Mouse (Mus musculus) hindbrain, embryonic 11.5 days (tissue): Measurements from ENCODE around the gene Gsg1l. TPM values are rescaled to one million over a fixed set of nuclear protein-coding genes. Genes with fewer than 3 reads are reported as not detected.

Experiments
- ATAC-seq: fragments of 200-750 bp; cut with Nextera tagmentation; 2 replicates; pipeline ENCODE4 v1.8.0; 2017; ENCODE audit warnings: mild to moderate bottlenecking, moderate TSS enrichment, moderate library complexity; ENCODE audit not compliant: low FRiP score
- DNase-seq: peaks from one replicate; pipeline ENCODE4 v3.0.0-alpha.2; 2015; ENCODE audit warnings: low spot score
- H3K27ac ChIP-seq: fragments of 300-500 bp; sonication (generic); 2 replicates; pipeline ENCODE4 v1.5.1; 2014; ENCODE audit warnings: mild to moderate bottlenecking, low read depth, low read length
- H3K27me3 ChIP-seq: fragments of 300-500 bp; sonication (generic); 2 replicates; pipeline ENCODE4 v1.6.1; 2014; ENCODE audit warnings: mild to moderate bottlenecking, low read length, moderate library complexity, mixed read lengths; ENCODE audit not compliant: control insufficient read depth, insufficient read depth
- H3K36me3 ChIP-seq: fragments of 300-500 bp; sonication (generic); 2 replicates; pipeline ENCODE4 v1.6.1; 2014; ENCODE audit warnings: mild to moderate bottlenecking, low read length, moderate library complexity, mixed read lengths; ENCODE audit not compliant: control insufficient read depth, insufficient read depth
- H3K4me1 ChIP-seq: fragments of 300-500 bp; sonication (generic); replicated peaks from 2 replicates; pipeline ENCODE4 v1.6.1; 2014; ENCODE audit warnings: low read length, mixed read lengths; ENCODE audit not compliant: control insufficient read depth, insufficient read depth
- H3K4me2 ChIP-seq: fragments of 300-500 bp; sonication (generic); replicated peaks from 2 replicates; pipeline ENCODE4 v1.6.1; 2014; ENCODE audit warnings: mild to moderate bottlenecking, low read depth, low read length
- H3K4me3 ChIP-seq: fragments of 300-500 bp; sonication (generic); 2 replicates; pipeline ENCODE4 v1.5.1; 2014; ENCODE audit warnings: low read depth, low read length
- H3K9ac ChIP-seq: fragments of 300-500 bp; sonication (generic); 2 replicates; pipeline ENCODE4 v1.6.1; 2014; ENCODE audit warnings: low read depth, low read length
- H3K9me3 ChIP-seq: fragments of 300-500 bp; sonication (generic); 2 replicates; pipeline ENCODE4 v1.6.1; 2016; ENCODE audit warnings: low read length; ENCODE audit not compliant: control insufficient read depth
- WGBS: fragments of 180-500 bp; shearing (Covaris S2); extraction: QIAGEN DNeasy Blood & Tissue Kit; methylation state at CpG from one replicate; pipeline ENCODE4 v1.1.7; 2014; 5-methylcytosine and 5-hydroxymethylcytosine counted together
- polyA plus RNA-seq: library from polyadenylated mRNA; unstranded; fragments of >200 nt; fragmentation: Nextera tagmentation; extraction: Ambion mirVana; gene quantifications from 2 replicates; pipeline ENCODE4 v1.2.1, GENCODE M21; 2014

Gene Gsg1l
- polyA plus RNA-seq, 1 experiment from 2014 or later: 2.7 TPM

DNA sequence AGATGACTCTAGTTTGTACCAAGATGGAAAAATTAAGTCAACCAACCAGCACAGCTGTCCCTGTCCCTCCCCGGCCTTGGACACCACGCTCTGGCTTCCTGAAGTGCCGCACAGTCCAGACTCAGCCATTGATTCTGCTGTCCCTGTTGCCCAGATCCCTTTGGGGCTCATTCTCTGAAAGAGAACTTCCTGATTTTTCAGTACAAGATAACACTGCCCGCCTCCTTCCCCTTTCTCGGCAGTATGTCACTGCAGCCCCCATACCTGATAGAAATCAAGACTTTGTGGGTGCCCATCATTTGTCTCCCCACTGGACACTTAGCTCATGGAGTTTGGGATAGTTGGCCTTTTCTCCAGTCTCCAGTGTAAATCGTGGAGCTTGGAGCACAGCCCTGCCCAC, 37.1 kb downstream of the Gsg1l start:
- H3K27me3 ChIP-seq: no peaks in the 10 kb centered on the region
- 90% methylated on average over 6 of the region's 6 CpGs for WGBS
- no peak for DNase-seq

DNA sequence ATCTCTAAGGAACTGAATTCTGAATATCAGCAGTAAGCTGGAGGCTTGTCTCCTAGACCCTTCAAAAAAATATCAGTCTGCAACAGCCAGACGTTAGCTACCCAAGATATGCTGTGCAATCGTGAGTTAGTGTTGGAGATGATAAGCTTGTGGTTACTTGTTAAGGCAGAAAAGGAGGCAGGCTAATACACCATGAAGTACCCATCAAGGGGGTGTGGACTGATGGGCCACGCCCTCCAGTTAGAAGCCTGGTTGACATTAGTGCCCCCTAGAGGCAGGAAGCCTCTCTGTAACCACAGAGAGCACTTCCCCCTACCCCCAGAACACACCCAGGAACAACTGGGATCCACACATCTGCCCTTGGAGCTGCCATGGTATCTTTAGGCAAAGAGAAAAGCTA, 39.9 kb downstream of the Gsg1l start:
- Histone ChIP-seq H3K27ac (no peak overlapping the region), H3K27me3 (no peaks in the 10 kb centered on the region), H3K9ac (no peak overlapping the region), H3K4me2 (no peak overlapping the region), H3K4me1 (no peaks in the 10 kb centered on the region; the same call in 1 of the 2 replicates), H3K36me3 (no peaks in the 10 kb centered on the region), H3K4me3 (no peak overlapping the region), H3K9me3 (no peaks in the 10 kb centered on the region)
- 53% methylated on average over 3 of the region's 3 CpGs for WGBS
- no peak for ATAC-seq
- no peak for DNase-seq

More for the DNA sequence above, 37.1 kb downstream of the Gsg1l start:
- H3K4me3 ChIP-seq: no peak overlapping the region
- no peak overlapping the region for H3K27ac ChIP-seq
- H3K4me2 ChIP-seq: no peak overlapping the region
- ATAC-seq: no peak
- H3K9ac ChIP-seq: no peak overlapping the region
- no peaks in the 10 kb centered on the region for H3K9me3 ChIP-seq
- H3K36me3 ChIP-seq: no peaks in the 10 kb centered on the region
- no peaks in the 10 kb centered on the region for H3K4me1 ChIP-seq

DNA sequence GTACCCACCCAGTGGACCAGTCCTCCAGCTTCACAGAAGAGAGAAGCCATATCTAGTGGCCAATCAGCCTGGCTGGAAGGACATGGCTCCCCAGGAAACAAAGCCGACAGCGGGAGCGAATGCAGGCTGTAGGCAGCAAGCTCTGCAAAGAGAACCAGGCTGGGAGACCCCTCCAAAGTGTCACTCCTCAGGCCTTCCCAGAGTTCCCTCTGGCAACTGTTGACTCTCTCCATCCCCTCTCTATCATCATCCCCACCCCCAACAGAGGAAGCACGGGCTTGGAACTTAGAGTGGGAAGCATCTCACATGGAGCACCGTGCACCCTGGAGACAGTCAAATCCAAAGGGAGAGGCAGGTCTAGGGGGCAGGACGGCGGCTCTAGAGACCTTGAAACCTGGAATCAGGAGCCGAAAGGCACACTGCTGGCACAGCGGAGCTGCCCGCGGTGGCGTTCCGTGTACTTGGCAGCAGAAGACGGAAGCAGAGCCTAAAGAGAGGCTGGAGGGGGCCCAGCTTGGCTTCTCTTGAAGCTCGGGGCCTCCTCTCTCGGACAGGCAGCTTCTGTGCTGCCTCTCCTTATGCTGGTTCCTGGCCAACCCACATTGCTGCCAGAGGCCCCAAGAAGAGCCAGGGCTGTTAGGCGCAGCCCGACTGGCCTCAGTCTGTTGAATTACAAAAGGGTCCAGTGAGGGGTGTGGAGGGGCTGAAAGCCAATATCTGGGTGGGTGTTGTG, 41.3 kb downstream of the Gsg1l start:
- DNase-seq (no peak), ATAC-seq (no peak)
- Histone ChIP-seq H3K27me3 (no peaks in the 10 kb centered on the region), H3K9me3 (no peaks in the 10 kb centered on the region), H3K4me2 (no peak overlapping the region), H3K4me3 (no peak overlapping the region), H3K4me1 (no peaks in the 10 kb centered on the region; the same call in 1 of the 2 replicates), H3K36me3 (no peaks in the 10 kb centered on the region), H3K27ac (no peak overlapping the region), H3K9ac (no peak overlapping the region)
- WGBS: 79% methylated on average over 18 of the region's 18 CpGs

DNA sequence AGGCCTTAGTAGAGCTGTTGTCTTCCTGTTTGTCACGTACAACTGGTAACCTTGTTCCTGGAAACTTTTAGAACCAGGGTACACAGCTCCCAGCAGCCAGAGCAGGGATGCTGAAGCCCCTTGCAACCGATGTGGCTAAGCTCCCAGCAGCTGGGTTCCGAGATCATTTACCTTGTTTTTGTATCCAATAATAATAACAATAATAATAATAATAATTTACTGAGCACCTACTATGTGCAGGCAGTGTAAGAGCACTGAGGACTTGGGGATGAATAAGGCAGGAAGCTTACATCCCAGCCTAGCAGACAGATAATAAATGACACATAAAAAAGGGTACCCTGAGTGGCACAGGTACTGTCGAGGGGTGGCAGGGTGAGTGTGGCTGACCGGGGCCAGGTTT, 42.4 kb downstream of the Gsg1l start:
- no peak for ATAC-seq
- Histone ChIP-seq H3K27me3 (no peaks in the 10 kb centered on the region), H3K4me3 (no peak overlapping the region), H3K36me3 (no peaks in the 10 kb centered on the region), H3K27ac (no peak overlapping the region), H3K4me2 (no peak overlapping the region), H3K9me3 (no peaks in the 10 kb centered on the region), H3K4me1 (no peaks in the 10 kb centered on the region; the same call in 1 of the 2 replicates), H3K9ac (no peak overlapping the region)
- no peak for DNase-seq
- WGBS: 93% methylated on average over 5 of the region's 5 CpGs

DNA sequence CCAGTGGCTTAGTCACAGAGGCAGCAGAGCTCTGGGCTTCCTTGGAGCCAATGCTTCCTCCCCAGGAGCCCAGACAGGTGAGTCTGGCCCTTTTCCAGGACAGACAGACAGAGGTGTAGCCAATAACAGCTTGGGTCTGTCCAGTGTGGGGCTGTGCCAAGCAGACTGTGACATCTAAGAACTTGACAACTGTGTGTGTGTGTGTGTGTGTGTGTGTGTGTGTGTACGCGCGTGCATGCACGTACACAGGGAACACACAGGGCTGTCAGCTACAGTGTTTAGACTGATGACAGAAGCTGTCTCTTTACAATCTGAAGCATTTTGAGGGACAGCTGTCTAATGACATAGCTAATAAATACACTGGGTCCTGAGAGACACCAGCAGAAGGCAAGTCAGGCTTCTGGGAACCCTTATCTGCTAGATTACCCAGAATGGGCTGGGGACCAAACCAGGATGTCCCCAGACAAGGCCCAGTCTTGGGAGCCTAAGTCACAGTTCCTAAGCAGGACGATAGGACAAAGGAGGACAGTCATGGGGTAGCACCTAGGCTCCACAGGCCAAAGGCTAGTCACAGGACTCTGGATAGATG, 42.9 kb downstream of the Gsg1l start:
- H3K4me3 ChIP-seq: no peak overlapping the region
- no peak for DNase-seq
- H3K4me2 ChIP-seq: no peak overlapping the region
- no peak overlapping the region for H3K9ac ChIP-seq
- 89% methylated on average over 5 of the region's 5 CpGs for WGBS
- no peaks in the 10 kb centered on the region for H3K36me3 ChIP-seq
- H3K9me3 ChIP-seq: no peaks in the 10 kb centered on the region
- H3K27me3 ChIP-seq: no peaks in the 10 kb centered on the region
- H3K27ac ChIP-seq: peak overlapping the region; percentile 58; the same call in 1 of the 2 replicates
- ATAC-seq: 0 out of 2 replicates have a peak, but pooled peaks have one; percentile 12
- no peaks in the 10 kb centered on the region; the same call in 1 of the 2 replicates for H3K4me1 ChIP-seq

DNA sequence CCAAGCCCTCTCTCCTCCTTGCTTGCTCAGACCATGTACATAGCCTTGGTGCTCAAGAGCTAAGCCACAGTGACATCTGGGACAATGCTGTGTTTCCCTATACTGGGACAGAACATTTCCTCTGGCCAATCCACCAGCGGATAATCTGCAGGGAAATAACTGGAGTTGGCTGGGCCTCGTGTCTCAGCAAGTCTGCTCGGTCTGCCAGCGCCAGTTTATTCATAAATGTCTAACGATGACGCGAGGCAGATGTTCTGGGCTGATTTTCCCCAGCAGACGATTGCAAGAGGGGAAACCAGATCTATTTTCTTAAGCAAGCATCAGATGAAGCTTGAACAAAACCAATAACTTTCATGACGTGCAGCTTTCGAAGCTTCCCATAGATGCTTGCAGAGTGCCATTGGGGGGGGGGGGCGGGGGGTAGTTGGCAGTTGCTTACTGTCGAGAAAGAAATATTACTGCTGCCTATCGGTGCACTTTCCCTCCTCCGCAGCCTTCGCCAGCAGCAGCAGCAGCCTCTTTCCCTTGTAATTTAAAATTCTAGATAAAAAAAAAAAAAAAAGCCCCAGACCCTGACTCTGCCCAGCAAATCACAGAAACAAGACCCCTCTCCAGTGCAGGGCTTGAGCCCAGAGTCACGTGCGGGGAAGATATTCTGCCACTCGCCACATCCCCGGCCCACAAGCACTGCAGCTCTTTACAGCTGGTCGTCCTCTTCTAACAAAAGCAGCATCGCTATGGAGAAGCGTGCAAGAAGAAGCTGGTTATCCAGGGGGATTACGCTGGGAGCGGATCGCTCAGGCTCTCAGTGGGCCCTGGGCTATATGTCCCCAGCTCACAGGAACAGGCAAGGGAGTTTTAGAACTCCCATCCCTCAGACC, 43.6 kb downstream of the Gsg1l start:
- H3K9me3 ChIP-seq: no peaks in the 10 kb centered on the region
- no peaks in the 10 kb centered on the region for H3K27me3 ChIP-seq
- ATAC-seq: peak; percentile 35; the same call in 1 of the 2 replicates
- DNase-seq: no peak
- 55% methylated on average over 25 of the region's 25 CpGs for WGBS
- H3K9ac ChIP-seq: no peak overlapping the region
- no peak overlapping the region for H3K4me3 ChIP-seq
- peak overlapping the region; percentile 58; the same call in 1 of the 2 replicates for H3K27ac ChIP-seq
- H3K4me2 ChIP-seq: no peak overlapping the region
- no peaks in the 10 kb centered on the region for H3K36me3 ChIP-seq
- no peaks in the 10 kb centered on the region; the same call in 1 of the 2 replicates for H3K4me1 ChIP-seq

DNA sequence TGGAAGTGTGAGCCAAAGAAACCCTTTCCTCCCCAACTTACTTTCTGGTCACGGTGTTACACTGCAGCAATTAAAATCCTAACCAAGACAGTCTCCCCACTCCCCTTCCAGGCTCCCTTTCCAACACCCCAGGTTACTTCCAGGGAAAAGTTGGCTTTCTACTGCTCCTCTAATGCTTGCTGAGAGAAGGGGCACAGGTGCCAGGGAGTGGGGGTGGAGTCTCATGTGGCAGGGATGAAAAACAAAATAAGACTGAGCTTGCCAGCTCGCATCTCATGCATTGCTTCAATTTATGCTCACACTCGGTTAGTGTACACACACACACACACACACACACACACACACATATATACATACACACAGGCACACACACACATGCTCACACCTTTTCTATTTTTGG, 46.9 kb downstream of the Gsg1l start:
- DNase-seq (no peak), ATAC-seq (no peak)
- Histone ChIP-seq H3K27me3 (no peaks in the 10 kb centered on the region), H3K36me3 (no peaks in the 10 kb centered on the region), H3K4me3 (no peak overlapping the region), H3K4me1 (no peaks in the 10 kb centered on the region; the same call in 1 of the 2 replicates), H3K4me2 (no peak overlapping the region), H3K9me3 (no peaks in the 10 kb centered on the region), H3K9ac (no peak overlapping the region), H3K27ac (no peak overlapping the region)
- WGBS: 84% methylated on average over 3 of the region's 3 CpGs

DNA sequence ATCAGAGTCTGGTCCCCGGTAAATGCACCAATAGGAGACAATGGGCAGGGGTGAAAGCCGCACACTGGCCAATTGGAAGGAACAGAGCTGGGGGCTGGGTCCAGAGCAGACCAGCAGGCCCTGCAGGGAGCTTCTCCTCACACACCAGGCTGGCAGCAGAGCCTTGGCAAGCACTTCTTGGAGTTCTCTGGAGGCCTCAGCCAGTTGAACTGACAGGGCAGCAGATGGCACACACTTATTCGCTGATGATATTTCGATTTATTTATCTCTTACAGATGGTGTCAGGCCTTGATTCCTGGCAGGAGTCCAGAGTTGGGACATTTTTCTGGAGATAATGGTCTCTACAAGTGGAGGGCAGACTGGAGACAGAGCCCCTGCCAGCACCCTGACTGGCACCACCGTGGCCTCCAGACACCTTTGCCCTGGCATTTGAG, 49.4 kb downstream of the Gsg1l start:
- H3K27ac ChIP-seq: no peak overlapping the region
- WGBS: 79% methylated on average over 5 of the region's 5 CpGs
- ATAC-seq: no peak

More for the DNA sequence above, 49.4 kb downstream of the Gsg1l start:
- Histone ChIP-seq H3K4me1 (no peaks in the 10 kb centered on the region), H3K4me2 (no peak overlapping the region), H3K4me3 (no peak overlapping the region), H3K9ac (no peak overlapping the region), H3K27me3 (no peaks in the 10 kb centered on the region), H3K9me3 (no peaks in the 10 kb centered on the region), H3K36me3 (no peaks in the 10 kb centered on the region)
- DNase-seq: no peak
